Mouse (Mus musculus): Measurements from ENCODE around the gene Icam5. TPM values are rescaled to one million over a fixed set of nuclear protein-coding genes. Genes with fewer than 3 reads are reported as not detected.
A peak's percentile ranks its signal among the peaks of the same experiment; 100 is the strongest.
"Not testable (repeated sequence)": the region's sequence is repeated elsewhere in the genome, so short reads cannot be mapped to it uniquely, and the experiment has no call there.

The Icam5 gene
- polyA plus RNA-seq, 1 experiment: 1.2 TPM

GRCm38 (mm10) chr9:21035586-21035985 lies 3.7 kb downstream of the Icam5 start:
- DNase-seq (ENCODE audit: low spot score): no peak

- no peak for DNase-seq (ENCODE audit: low spot score)
Observed at GRCm38 (mm10) chr9:21036161-21036560, 4.3 kb downstream of the Icam5 start.

- DNase-seq (ENCODE audit: low spot score): no peak
Observed at GRCm38 (mm10) chr9:21036666-21037065, 4.8 kb downstream of the Icam5 start.

- no peak for DNase-seq (ENCODE audit: low spot score)
Observed at GRCm38 (mm10) chr9:21037481-21037891, 5.6 kb downstream of the Icam5 start.

GRCm38 (mm10) chr9:21039779-21040178 lies 7.9 kb downstream of the Icam5 start:
- DNase-seq (ENCODE audit: low spot score): no peak

- no peak for DNase-seq (ENCODE audit: low spot score)
Observed at GRCm38 (mm10) chr9:21041308-21041707, 9.4 kb downstream of the Icam5 start.

GRCm38 (mm10) chr9:21043563-21043962 lies 11.7 kb downstream of the Icam5 start:
- DNase-seq (ENCODE audit: low spot score): no peak

- DNase-seq (ENCODE audit: low spot score): not testable (repeated sequence)
Observed at GRCm38 (mm10) chr9:21044785-21045184, 12.9 kb downstream of the Icam5 start.

GRCm38 (mm10) chr9:21045235-21045634 lies 13.4 kb downstream of the Icam5 start:
- DNase-seq (ENCODE audit: low spot score): no peak

GRCm38 (mm10) chr9:21051578-21051977 lies 19.7 kb downstream of the Icam5 start:
- DNase-seq (ENCODE audit: low spot score): no peak

- DNase-seq (ENCODE audit: low spot score): no peak
Observed at GRCm38 (mm10) chr9:21062928-21063327, 31.1 kb downstream of the Icam5 start.

GRCm38 (mm10) chr9:21067006-21067684 lies 35.3 kb downstream of the Icam5 start, which contains the start of gene Zglp1:
Gene Zglp1, minus strand, starts transcription at chr9:21067093.
- no peak for DNase-seq (ENCODE audit: low spot score)

GRCm38 (mm10) chr9:21072641-21073040 lies 40.8 kb downstream of the Icam5 start:
- no peak for DNase-seq (ENCODE audit: low spot score)

GRCm38 (mm10) chr9:21073044-21073840 lies 41.4 kb downstream of the Icam5 start, which contains the start of the genes Gm49373 and Fdx1l:
Gene Gm49373, minus strand, starts transcription at chr9:21073096.
Gene Fdx1l, minus strand, starts transcription at chr9:21073614.
- peak; percentile 76 for DNase-seq (ENCODE audit: low spot score)

- no peak for DNase-seq (ENCODE audit: low spot score)
Observed at GRCm38 (mm10) chr9:21074173-21074572, 42.3 kb downstream of the Icam5 start.

- DNase-seq (ENCODE audit: low spot score): no peak
Observed at GRCm38 (mm10) chr9:21075625-21076024, 43.8 kb downstream of the Icam5 start.

- DNase-seq (ENCODE audit: low spot score): no peak
Observed at GRCm38 (mm10) chr9:21081127-21081526, 49.3 kb downstream of the Icam5 start.

- no peak for DNase-seq (ENCODE audit: low spot score)
Observed at GRCm38 (mm10) chr9:21083324-21083723, 51.5 kb downstream of the Icam5 start.

Other genes with a start within 250 kb of the Icam5 start
- 13.5 and 14.3 TPM in 2 replicates for gene Col5a3, start 217.0 kb upstream of the Icam5 start, polyA plus RNA-seq (2012; rRNA removed)
- gene Rdh8, start 213.6 kb upstream of the Icam5 start, polyA plus RNA-seq (2012; rRNA removed): not detected in 2 replicates
- 59.3 and 71.9 TPM in 2 replicates for gene A230050P20Rik, start 163.4 kb upstream of the Icam5 start, polyA plus RNA-seq (2012; rRNA removed)
- 6.8 and 7.0 TPM in 2 replicates for gene Angptl6, start 152.3 kb upstream of the Icam5 start, polyA plus RNA-seq (2012; rRNA removed)
- gene Ppan, start 143.9 kb upstream of the Icam5 start, polyA plus RNA-seq (2012; rRNA removed): 38.7 and 59.6 TPM in 2 replicates
- 136 and 141 TPM in 2 replicates for gene Eif3g, start 133.4 kb upstream of the Icam5 start, polyA plus RNA-seq (2012; rRNA removed)
- gene Dnmt1, start 72.2 kb upstream of the Icam5 start, polyA plus RNA-seq (2012; rRNA removed): 19.1 and 19.7 TPM in 2 replicates
- gene S1pr2, start 55.3 kb upstream of the Icam5 start, polyA plus RNA-seq (2012; rRNA removed): 11.6 and 11.7 TPM in 2 replicates
- gene Mrpl4, start 29.3 kb upstream of the Icam5 start, polyA plus RNA-seq (2012; rRNA removed): 78.8 and 88.8 TPM in 2 replicates
- gene Icam1, start 16.1 kb upstream of the Icam5 start, polyA plus RNA-seq (2012; rRNA removed): 27.4 and 28.7 TPM in 2 replicates
- gene Icam4, start 2.7 kb upstream of the Icam5 start, polyA plus RNA-seq (2012; rRNA removed): 1.1 and 1.5 TPM in 2 replicates
- 0.43 TPM in 1 of 2 replicates, not detected in the other for gene Zglp1, start 35.0 kb downstream of the Icam5 start, polyA plus RNA-seq (2012; rRNA removed)
- gene Gm49373, start 41.0 kb downstream of the Icam5 start, polyA plus RNA-seq (2012; rRNA removed): 0.80 and 0.94 TPM in 2 replicates
- 51.2 and 63.1 TPM in 2 replicates for gene Fdx1l, start 41.5 kb downstream of the Icam5 start, polyA plus RNA-seq (2012; rRNA removed)
- 1.3 and 1.8 TPM in 2 replicates for gene Gm38431, start 59.9 kb downstream of the Icam5 start, polyA plus RNA-seq (2012; rRNA removed)
- gene Raver1, start 59.9 kb downstream of the Icam5 start, polyA plus RNA-seq (2012; rRNA removed): 24.2 and 33.2 TPM in 2 replicates
- 23.9 and 28.5 TPM in 2 replicates for gene Tyk2, start 99.2 kb downstream of the Icam5 start, polyA plus RNA-seq (2012; rRNA removed)
- 198 and 211 TPM in 2 replicates for gene Cdc37, start 117.9 kb downstream of the Icam5 start, polyA plus RNA-seq (2012; rRNA removed)
- gene Pde4a, start 133.6 kb downstream of the Icam5 start, polyA plus RNA-seq (2012; rRNA removed): 8.3 and 11.6 TPM in 2 replicates
- gene Keap1, start 207.3 kb downstream of the Icam5 start, polyA plus RNA-seq (2012; rRNA removed): 36.8 and 38.7 TPM in 2 replicates
- gene S1pr5, start 216.4 kb downstream of the Icam5 start, polyA plus RNA-seq (2012; rRNA removed): 0.32 and 0.47 TPM in 2 replicates
- gene Atg4d, start 233.2 kb downstream of the Icam5 start, polyA plus RNA-seq (2012; rRNA removed): 23.6 and 27.3 TPM in 2 replicates